Mouse (Mus musculus) macrophage (primary cell): Measurements from ENCODE around the gene Tgfb1. TPM values are rescaled to one million over a fixed set of nuclear protein-coding genes. Genes with fewer than 3 reads are reported as not detected.
"Not testable (repeated sequence)": the region's sequence is repeated elsewhere in the genome, so short reads cannot be mapped to it uniquely, and the experiment has no call there.

Experiments used
- H3K27ac ChIP-seq: fragments of 350-480 bp; formaldehyde crosslinking; 2 replicates; pipeline ENCODE4 v1.9.0; 2021
- H3K36me3 ChIP-seq: fragments of 350-480 bp; formaldehyde crosslinking; 2 replicates; pipeline ENCODE4 v1.9.0; 2021; ENCODE audit errors: inconsistent target
- H3K4me3 ChIP-seq: fragments of 350-480 bp; formaldehyde crosslinking; 2 replicates; pipeline ENCODE4 v1.9.0; 2021; ENCODE audit errors: inconsistent target
- H3K79me2 ChIP-seq: fragments of 350-480 bp; formaldehyde crosslinking; 2 replicates; pipeline ENCODE4 v1.9.0; 2021; ENCODE audit errors: inconsistent target
- WGBS: methylation state at CpG from one replicate; pipeline ENCODE4 v1.1.7; 2026; ENCODE audit warnings: inconsistent platforms; ENCODE audit not compliant: missing documents; 5-methylcytosine and 5-hydroxymethylcytosine counted together
- polyA plus RNA-seq: library from polyadenylated mRNA; stranded (reverse); fragments of 250-400 nt; gene quantifications from 3 replicates; pipeline ENCODE4 v1.2.4, GENCODE M21; 2018; ENCODE audit warnings: inconsistent platforms

Gene Tgfb1
- polyA plus RNA-seq, 1 experiment from 2014 or later, result 471 TPM

GRCm38 (mm10) chr7:25720760-25721159 is 34.0 kb downstream of the Tgfb1 start:
- Histone ChIP-seq H3K79me2 (peaks cover 31% of the 10 kb centered on the region), H3K27ac (no peak overlapping the region), H3K4me3 (no peak overlapping the region), H3K36me3 (peaks cover 33% of the 10 kb centered on the region)
- WGBS, result 78% methylated on average over 5 of the region's 5 CpGs

- not testable (repeated sequence) for H3K4me3 ChIP-seq
- Histone ChIP-seq H3K27ac (peak overlapping the region; percentile 8; the same call in 1 of the 2 replicates), H3K36me3 (peaks cover 35% of the 10 kb centered on the region), H3K79me2 (peaks cover 21% of the 10 kb centered on the region)
Observed at GRCm38 (mm10) chr7:25721776-25722175, 35.0 kb downstream of the Tgfb1 start.

- peaks cover 28% of the 10 kb centered on the region; the same call in 1 of the 2 replicates for H3K79me2 ChIP-seq
- peaks cover 57% of the 10 kb centered on the region for H3K36me3 ChIP-seq
- no peak overlapping the region for H3K27ac ChIP-seq
- no peak overlapping the region for H3K4me3 ChIP-seq
- 82% methylated on average over 15 of the region's 19 CpGs for WGBS
Observed at GRCm38 (mm10) chr7:25725886-25726285, 39.1 kb downstream of the Tgfb1 start.

- WGBS, result 92% methylated on average over 5 of the region's 5 CpGs
- Histone ChIP-seq H3K36me3 (peaks cover 65% of the 10 kb centered on the region), H3K27ac (no peak overlapping the region), H3K79me2 (peaks cover 28% of the 10 kb centered on the region; the same call in 1 of the 2 replicates), H3K4me3 (no peak overlapping the region)
Observed at GRCm38 (mm10) chr7:25727800-25728199, 41.0 kb downstream of the Tgfb1 start.

- Histone ChIP-seq H3K4me3 (no peak overlapping the region), H3K36me3 (peaks cover 67% of the 10 kb centered on the region), H3K27ac (peak overlapping the region; percentile 83), H3K79me2 (peaks cover 32% of the 10 kb centered on the region; the same call in 1 of the 2 replicates)
- no CpG with 5 or more reads among the region's 2 CpGs for WGBS
Observed at GRCm38 (mm10) chr7:25729396-25729795, 42.6 kb downstream of the Tgfb1 start.

- WGBS, result 93% methylated on average over 2 of the region's 2 CpGs
Observed at GRCm38 (mm10) chr7:25729862-25730261, 43.1 kb downstream of the Tgfb1 start.

GRCm38 (mm10) chr7:25731294-25732055 is 44.7 kb downstream of the Tgfb1 start:
- peaks cover 68% of the 10 kb centered on the region for H3K36me3 ChIP-seq
- H3K79me2 ChIP-seq, result peaks cover 53% of the 10 kb centered on the region; the same call in 1 of the 2 replicates
- no peak overlapping the region for H3K4me3 ChIP-seq
- 23% methylated on average over 8 of the region's 8 CpGs for WGBS
- peak overlapping the region; percentile 83 for H3K27ac ChIP-seq

More at GRCm38 (mm10) chr7:25729862-25730261, 43.1 kb downstream of the Tgfb1 start:
- Histone ChIP-seq H3K36me3 (peaks cover 67% of the 10 kb centered on the region), H3K79me2 (peaks cover 37% of the 10 kb centered on the region; the same call in 1 of the 2 replicates), H3K27ac (peak overlapping the region; percentile 83), H3K4me3 (no peak overlapping the region)

GRCm38 (mm10) chr7:25734991-25735390 is 48.2 kb downstream of the Tgfb1 start:
- 93% methylated on average over 4 of the region's 4 CpGs for WGBS
- H3K79me2 ChIP-seq, result peaks cover 60% of the 10 kb centered on the region
- no peak overlapping the region for H3K4me3 ChIP-seq
- peaks cover 64% of the 10 kb centered on the region for H3K36me3 ChIP-seq
- H3K27ac ChIP-seq, result no peak overlapping the region

- Histone ChIP-seq H3K36me3 (peaks cover 77% of the 10 kb centered on the region), H3K4me3 (no peak overlapping the region), H3K79me2 (peaks cover 53% of the 10 kb centered on the region), H3K27ac (no peak overlapping the region)
- 94% methylated on average over 2 of the region's 2 CpGs for WGBS
Observed at GRCm38 (mm10) chr7:25736920-25737319, 50.1 kb downstream of the Tgfb1 start.

- no peak overlapping the region for H3K4me3 ChIP-seq
- H3K79me2 ChIP-seq, result peaks cover 59% of the 10 kb centered on the region
- WGBS, result 83% methylated on average over 3 of the region's 3 CpGs
- peaks cover 78% of the 10 kb centered on the region for H3K36me3 ChIP-seq
- H3K27ac ChIP-seq, result no peak overlapping the region
Observed at GRCm38 (mm10) chr7:25738277-25738676, 51.5 kb downstream of the Tgfb1 start.

GRCm38 (mm10) chr7:25746844-25747243 is 60.0 kb downstream of the Tgfb1 start:
- Histone ChIP-seq H3K4me3 (no peak overlapping the region), H3K27ac (no peak overlapping the region), H3K36me3 (peaks cover 94% of the 10 kb centered on the region), H3K79me2 (peaks cover 72% of the 10 kb centered on the region)
- 87% methylated on average over 3 of the region's 3 CpGs for WGBS

- peak overlapping the region; percentile 68 for H3K27ac ChIP-seq
- H3K79me2 ChIP-seq, result peaks cover 61% of the 10 kb centered on the region
- H3K4me3 ChIP-seq, result peak overlapping the region; percentile 84
- H3K36me3 ChIP-seq, result peaks cover 31% of the 10 kb centered on the region; the same call in 1 of the 2 replicates
Observed at GRCm38 (mm10) chr7:25753076-25753475, 66.3 kb downstream of the Tgfb1 start.

- Histone ChIP-seq H3K79me2 (peaks cover 53% of the 10 kb centered on the region), H3K36me3 (peaks cover 29% of the 10 kb centered on the region; the same call in 1 of the 2 replicates), H3K27ac (peak overlapping the region; percentile 68), H3K4me3 (peak overlapping the region; percentile 84)
- under 1% methylated on average over 43 of the region's 46 CpGs for WGBS
Observed at GRCm38 (mm10) chr7:25753643-25754438, 67.0 kb downstream of the Tgfb1 start.

GRCm38 (mm10) chr7:25754439-25754737 is 67.6 kb downstream of the Tgfb1 start:
- Histone ChIP-seq H3K36me3 (peaks cover 24% of the 10 kb centered on the region; the same call in 1 of the 2 replicates), H3K79me2 (peaks cover 48% of the 10 kb centered on the region), H3K4me3 (peak overlapping the region; percentile 84; the same call in 1 of the 2 replicates), H3K27ac (peak overlapping the region; percentile 68)
- WGBS, result under 1% methylated on average over 30 of the region's 30 CpGs
